ENCODE assay signal across 8 mouse cellular contexts in genomic region chr9:98955103-98955715, GRCm38 (mm10). TPM values are rescaled to one million over a fixed set of nuclear protein-coding genes. Genes with fewer than 3 reads are reported as not detected.
A peak's percentile ranks its signal among the peaks of the same experiment; 100 is the strongest.
DNase-seq lines count a peak whose midpoint lies in the region; ATAC-seq and TF ChIP-seq lines count a peak whose summit lies in the region.

Foxl2 (plus strand) TSS chr9:98955288.

- ATAC-seq in forebrain, embryonic 16.5 days, result peak; percentile 49
- ATAC-seq in neural tube, embryonic 14.5 days (ENCODE audit: low read depth), result 0 out of 2 replicates have a peak, but pooled peaks have one; percentile 47

- no peaks in the 10 kb centered on the region for H3K36me3 ChIP-seq in heart, adult 2 months (ENCODE audit: control insufficient read depth, insufficient read depth, low read length)
- no peaks in the 10 kb centered on the region for H3K36me3 ChIP-seq in forebrain, embryonic 16.5 days (ENCODE audit: control insufficient read depth, insufficient read depth)
- H3K36me3 ChIP-seq in limb, embryonic 10.5 days, result no peaks in the 10 kb centered on the region
- no peaks in the 10 kb centered on the region for H3K36me3 ChIP-seq in neural tube, embryonic 14.5 days (ENCODE audit: control insufficient read depth, insufficient read depth, low read length)

- TF ChIP-seq POLR2A in heart, adult 2 months (IDR thresholded peaks at IDR 0.05; ENCODE audit: insufficient read depth, low read depth, low read length), result no peak

- no peaks in the 10 kb centered on the region for H3K79me2 ChIP-seq in heart, adult 2 months (replicated peaks; ENCODE audit: control insufficient read depth, insufficient read depth, low read length)

- H3K4me3 ChIP-seq in heart, adult 2 months, result peak within 1 kb of the TSS; percentile 45
- peak within 1 kb of the TSS; percentile 43 for H3K4me3 ChIP-seq in forebrain, embryonic 16.5 days (replicated peaks; ENCODE audit: low read length)
- peak within 1 kb of the TSS; percentile 60 for H3K4me3 ChIP-seq in limb, embryonic 10.5 days
- peak within 1 kb of the TSS; percentile 29 for H3K4me3 ChIP-seq in neural tube, embryonic 14.5 days (ENCODE audit: low read depth, low read length)

- no peak within 1 kb of the TSS for H3K9ac ChIP-seq in heart, adult 2 months (ENCODE audit: low read depth, low read length)
- H3K9ac ChIP-seq in forebrain, embryonic 16.5 days (replicated peaks; ENCODE audit: low read depth, low read length), result peak within 1 kb of the TSS; percentile 25
- H3K9ac ChIP-seq in neural tube, embryonic 14.5 days (replicated peaks; ENCODE audit: low read depth, low read length), result 0 out of 2 replicates have a peak within 1 kb of the TSS, but pooled peaks have one; percentile 25

- peak; percentile 26 to 51 for DNase-seq in heart, adult 2 months
- no peak for DNase-seq in heart, adult 9 months (ENCODE audit: low spot score in 2 of 2)
- peak; percentile 35 for DNase-seq in adrenal gland, postnatal 14 days
- DNase-seq in limb, embryonic 10.5 days (ENCODE audit: low spot score), result peak; percentile 79
- no peak for DNase-seq in layer of hippocampus, adult 8-10 months (ENCODE audit: low spot score in 2 of 2)
- no peak for DNase-seq in c-Kit-positive CD71-positive TER-119-positive erythroid progenitor cells, embryonic 14.5 days (ENCODE audit: low spot score)

- H3K9me3 ChIP-seq in forebrain, embryonic 16.5 days (ENCODE audit: control insufficient read depth, low read length), result no peaks in the 10 kb centered on the region
- H3K9me3 ChIP-seq in limb, embryonic 10.5 days (replicated peaks), result no peaks in the 10 kb centered on the region
- H3K9me3 ChIP-seq in neural tube, embryonic 14.5 days (ENCODE audit: control insufficient read depth, low read length), result no peaks in the 10 kb centered on the region

- no peak for TF ChIP-seq CTCF in heart, adult 2 months (IDR thresholded peaks at IDR 0.05)

- H3K27ac ChIP-seq in heart, adult 2 months, result no peak within 1 kb of the TSS
- 0 out of 2 replicates have a peak within 1 kb of the TSS, but pooled peaks have one; percentile 23 for H3K27ac ChIP-seq in forebrain, embryonic 16.5 days (ENCODE audit: low read length)
- H3K27ac ChIP-seq in limb, embryonic 10.5 days, result peak within 1 kb of the TSS; percentile 56
- H3K27ac ChIP-seq in neural tube, embryonic 14.5 days (ENCODE audit: low read depth, low read length), result peak within 1 kb of the TSS; percentile 39; the same call in 1 of the 2 replicates

- peaks cover 2% of the 10 kb centered on the region; the same call in 1 of the 2 replicates for H3K4me1 ChIP-seq in heart, adult 2 months (ENCODE audit: control insufficient read depth, insufficient read depth, low read length)
- H3K4me1 ChIP-seq in forebrain, embryonic 16.5 days (replicated peaks; ENCODE audit: control insufficient read depth, insufficient read depth, low read length), result peaks cover 34% of the 10 kb centered on the region
- peaks cover 34% of the 10 kb centered on the region for H3K4me1 ChIP-seq in limb, embryonic 10.5 days
- peaks cover 17% of the 10 kb centered on the region for H3K4me1 ChIP-seq in neural tube, embryonic 14.5 days (ENCODE audit: control insufficient read depth, insufficient read depth, low read length)

- H3K27me3 ChIP-seq in heart, adult 2 months (ENCODE audit: control insufficient read depth, insufficient read depth, low read length), result peaks cover 55% of the 10 kb centered on the region
- peaks cover 73% of the 10 kb centered on the region for H3K27me3 ChIP-seq in forebrain, embryonic 16.5 days (replicated peaks; ENCODE audit: control insufficient read depth, insufficient read depth, low read length)
- peaks cover 98% of the 10 kb centered on the region for H3K27me3 ChIP-seq in limb, embryonic 10.5 days (ENCODE audit: low read depth, poor library complexity, severe bottlenecking)
- peaks cover 66% of the 10 kb centered on the region for H3K27me3 ChIP-seq in neural tube, embryonic 14.5 days (ENCODE audit: control insufficient read depth, insufficient read depth, low read length)

- peak within 1 kb of the TSS; percentile 65 for H3K4me2 ChIP-seq in forebrain, embryonic 16.5 days (ENCODE audit: low read length)
- H3K4me2 ChIP-seq in neural tube, embryonic 14.5 days (ENCODE audit: low read depth, low read length), result peak within 1 kb of the TSS; percentile 43

- no peak for TF ChIP-seq EP300 in heart, adult 2 months (IDR thresholded peaks at IDR 0.05; ENCODE audit: insufficient read depth, low read depth, low read length)

- intact Hi-C loops in heart, adult 2 months (cut with DNase I), result no loop called here

- WGBS in heart, adult 2 months, result under 1% methylated on average over 56 of the region's 58 CpGs
- under 1% methylated on average over 55 of the region's 58 CpGs for WGBS in forebrain, embryonic 16.5 days
- WGBS in limb, embryonic 10.5 days, result 1% methylated on average over 57 of the region's 58 CpGs
- WGBS in neural tube, embryonic 14.5 days, result under 1% methylated on average over 45 of the region's 58 CpGs

RNA-seq across cellular contexts. Expression of gene Foxl2, which starts in this region (rescaled TPM):
- total RNA-seq in heart, adult 2 months (2021), result not detected
- polyA plus RNA-seq in heart, adult 2 months (2012; rRNA removed), result not detected in 2 replicates
- not detected in 2 replicates for total RNA-seq in adrenal gland, postnatal 14 days (2021)
- 0.43 and 0.45 TPM in 2 replicates for polyA plus RNA-seq in forebrain, embryonic 16.5 days (2015; fragmentation: Nextera tagmentation; extraction: Ambion mirVana)
- polyA plus RNA-seq in limb, embryonic 10.5 days (2016; fragmentation: Nextera tagmentation; extraction: Ambion mirVana), result not detected in 2 replicates
- 0.32 and 0.72 TPM in 2 replicates for polyA plus RNA-seq in neural tube, embryonic 14.5 days (2014; fragmentation: Nextera tagmentation; extraction: Ambion mirVana)
- 1 to 10 TPM in 1 of 4 experiments, under 1 TPM in 3; 0.52 to 1.1 (median 0.83) TPM for total RNA-seq in layer of hippocampus, adult 8-10 months (2022)

Comparison
In these comparisons a context has a peak if more than half of its experiments do, and no peak if none do; other contexts are left out.
1. Peak in DNase-seq and H3K4me3 ChIP-seq in heart, adult 2 months; RNA of the gene not detected or under 1 TPM.
2. Peak in DNase-seq in adrenal gland, postnatal 14 days; RNA of the gene not detected or under 1 TPM.
3. Peak in ATAC-seq, H3K4me3 ChIP-seq, H3K27ac ChIP-seq, H3K9ac ChIP-seq and H3K4me2 ChIP-seq in forebrain, embryonic 16.5 days; RNA of the gene not detected or under 1 TPM.
4. Peak in DNase-seq, H3K4me3 ChIP-seq and H3K27ac ChIP-seq in limb, embryonic 10.5 days; RNA of the gene not detected or under 1 TPM.
5. Peak in ATAC-seq, H3K4me3 ChIP-seq, H3K27ac ChIP-seq, H3K9ac ChIP-seq and H3K4me2 ChIP-seq in neural tube, embryonic 14.5 days; RNA of the gene not detected or under 1 TPM.